Comparison of ENCODE assay signal across 14 mouse cellular contexts in genomic region chr14:120764386-120764785, GRCm38 (mm10).
DNase-seq lines count a peak whose midpoint lies in the region; ATAC-seq and TF ChIP-seq lines count a peak whose summit lies in the region.
"Had no signal": no experiment of that assay in that cellular context is flagged by ENCODE, and none has a peak within 500 bp of the region (broad histone marks: within the 10 kb centered on the region; RNA-seq: fewer than 3 reads in every experiment).

No protein-coding gene starts in this region.

- H3K4me3 ChIP-seq in left cerebral cortex, adult 2 months = no peak overlapping the region
- H3K4me3 ChIP-seq: hindbrain, embryonic 15.5 days; stomach, embryonic 15.5 days had no signal

- intact Hi-C loops in left cerebral cortex, adult 2 months (cut with DNase I) = loop anchor here (5.0 kb wide), 3 partner anchors 87 to 687 kb away; no protein-coding TSS in a partner anchor

- ATAC-seq in frontal cortex, adult (ENCODE audit: low TSS enrichment) = peak; percentile 15; the same call in 1 of the 2 replicates

- DNase-seq in frontal cortex, postnatal 25 days (ENCODE audit: low spot score in 2 of 2) = no peak
- DNase-seq in left cerebral cortex, adult 2 months (ENCODE audit: extremely low spot score in 1 of 2, low spot score in 2 of 2) = no peak
- no peak for DNase-seq in left cerebral cortex, adult 9 months (ENCODE audit: low spot score in 2 of 2)
- peak; percentile 67 for DNase-seq in 3T3-L1 (ENCODE audit: low read depth, low spot score)
- peak; percentile 63 for DNase-seq in brain, embryonic 14.5 days (ENCODE audit: low read depth)
- DNase-seq in adrenal gland, postnatal 4 days (ENCODE audit: low spot score in 2 of 2) = no peak
- no peak for DNase-seq in testis, postnatal 10 days (ENCODE audit: low spot score)
- DNase-seq: cerebellum, adult 18-20 months; kidney, postnatal 10 days; left cerebral cortex, postnatal 4 days; lung, adult 18-20 months had no signal

- TF ChIP-seq CTCF in left cerebral cortex, adult 2 months (IDR thresholded peaks at IDR 0.05) = peak; percentile 46
- no peak for TF ChIP-seq CTCF in brain, embryonic 14.5 days (IDR thresholded peaks at IDR 0.05; ENCODE audit: borderline replicate concordance, extremely low read depth, insufficient read depth, insufficient read length)

- no peak for TF ChIP-seq POLR2A in brain, embryonic 14.5 days (IDR thresholded peaks at IDR 0.05; ENCODE audit: borderline replicate concordance, extremely low read depth, insufficient read depth, insufficient read length, poor library complexity, severe bottlenecking)

- H3K27ac ChIP-seq in left cerebral cortex, adult 2 months = peak overlapping the region; percentile 61; the same call in 1 of the 2 replicates
- H3K27ac ChIP-seq: hindbrain, embryonic 15.5 days; stomach, embryonic 15.5 days had no signal

Comparison
In these comparisons a context has a peak if more than half of its experiments do, and no peak if none do; other contexts are left out.
1. DNase-seq: peak in 3T3-L1 (single experiment) and brain, embryonic 14.5 days (single experiment); none in frontal cortex, postnatal 25 days (0 of 2), left cerebral cortex, adult 2 months (0 of 2), left cerebral cortex, adult 9 months (0 of 2), adrenal gland, postnatal 4 days (0 of 2) and testis, postnatal 10 days (single experiment).